Mouse (Mus musculus) ES-Bruce4 (cell line): ENCODE measurements around the gene Epb41l5. TPM values are rescaled to one million over a fixed set of nuclear protein-coding genes. Genes with fewer than 3 reads are reported as not detected.

ENCODE experiments used
- H3K27ac ChIP-seq: 2 replicates; pipeline ENCODE4 v1.5.1; 2012; ENCODE audit warnings: low read length, inconsistent platforms; ENCODE audit not compliant: insufficient read depth
- H3K27me3 ChIP-seq: 2 replicates; pipeline ENCODE4 v1.6.1; 2012; ENCODE audit warnings: mild to moderate bottlenecking, low read length, inconsistent platforms; ENCODE audit not compliant: control insufficient read depth, poor library complexity, insufficient read depth, severe bottlenecking
- H3K36me3 ChIP-seq: 2 replicates; pipeline ENCODE4 v1.6.1; 2012; ENCODE audit warnings: inconsistent platforms, mild to moderate bottlenecking, low read length, moderate library complexity; ENCODE audit not compliant: control insufficient read depth, poor library complexity, insufficient read depth, severe bottlenecking
- H3K4me1 ChIP-seq: one replicate; pipeline ENCODE4 v1.8.1; 2011; ENCODE audit warnings: low read length; ENCODE audit not compliant: control insufficient read depth, insufficient read depth
- H3K4me3 ChIP-seq: 2 replicates; pipeline ENCODE4 v1.5.1; 2011; ENCODE audit warnings: low read depth, mild to moderate bottlenecking, low read length
- H3K9ac ChIP-seq: 2 replicates; pipeline ENCODE4 v1.6.1; 2012; ENCODE audit warnings: low read depth, mild to moderate bottlenecking, inconsistent platforms; ENCODE audit not compliant: poor library complexity, severe bottlenecking
- H3K9me3 ChIP-seq: replicated peaks from 2 replicates; pipeline ENCODE4 v1.6.1; 2012; ENCODE audit warnings: mild to moderate bottlenecking, low read length, inconsistent platforms; ENCODE audit not compliant: control insufficient read depth, poor library complexity, insufficient read depth, severe bottlenecking
- CTCF ChIP-seq: IDR thresholded peaks from one replicate; pipeline ENCODE4 v1.8.1; 2011; ENCODE audit warnings: low read depth, low read length
- EP300 ChIP-seq: IDR thresholded peaks from 2 replicates; pipeline ENCODE4 v1.6.1; 2011; ENCODE audit warnings: low read depth, low read length; ENCODE audit not compliant: insufficient read depth
- POLR2A ChIP-seq: IDR thresholded peaks from one replicate; pipeline ENCODE4 v1.8.1; 2011; ENCODE audit warnings: low read length; ENCODE audit not compliant: insufficient read depth
- polyA plus RNA-seq: library from polyadenylated mRNA; stranded (reverse); fragments of >200 nt; gene quantifications from 2 replicates; pipeline ENCODE4 v1.2.4, GENCODE M21; 2011; ENCODE audit warnings: low read depth; ENCODE audit not compliant: missing spikeins, insufficient read depth, insufficient read length

The Epb41l5 gene
- polyA plus RNA-seq, 1 experiment = 48.2 TPM

GRCm38 (mm10) chr1:119508548-119508947, 140.3 kb downstream of the Epb41l5 start:
- Histone ChIP-seq H3K27ac (no peak overlapping the region), H3K36me3 (no peaks in the 10 kb centered on the region), H3K4me3 (no peak overlapping the region), H3K9me3 (no peaks in the 10 kb centered on the region), H3K27me3 (no peaks in the 10 kb centered on the region), H3K4me1 (no peaks in the 10 kb centered on the region), H3K9ac (no peak overlapping the region)
- TF ChIP-seq EP300 (no peak), CTCF (no peak), POLR2A (no peak)

- Histone ChIP-seq H3K36me3 (no peaks in the 10 kb centered on the region), H3K9me3 (no peaks in the 10 kb centered on the region), H3K27me3 (no peaks in the 10 kb centered on the region), H3K4me3 (no peak overlapping the region), H3K4me1 (peaks cover 3% of the 10 kb centered on the region), H3K9ac (no peak overlapping the region), H3K27ac (no peak overlapping the region)
- no peak for TF ChIP-seq POLR2A
- no peak for TF ChIP-seq EP300
- TF ChIP-seq CTCF = no peak
Measured at GRCm38 (mm10) chr1:119505951-119506350, 142.8 kb downstream of the Epb41l5 start.

- H3K4me1 ChIP-seq = peaks cover 4% of the 10 kb centered on the region
- no peaks in the 10 kb centered on the region for H3K36me3 ChIP-seq
- H3K27me3 ChIP-seq = no peaks in the 10 kb centered on the region
- no peaks in the 10 kb centered on the region for H3K9me3 ChIP-seq
- H3K9ac ChIP-seq = peak within 1 kb of the TSS; percentile 41
- H3K27ac ChIP-seq = no peak within 1 kb of the TSS
- H3K4me3 ChIP-seq = peak within 1 kb of the TSS; percentile 79
- TF ChIP-seq POLR2A = peak; percentile 16
- TF ChIP-seq CTCF = no peak
- TF ChIP-seq EP300 = peak; percentile 8; the same call in 1 of the 2 replicates
Measured at GRCm38 (mm10) chr1:119504260-119505062, 144.3 kb downstream of the Epb41l5 start, which contains the start of gene Ralb. TSS of gene Ralb (minus strand) at chr1:119504794.

GRCm38 (mm10) chr1:119503808-119504207, 145.0 kb downstream of the Epb41l5 start:
- H3K9me3 ChIP-seq = no peaks in the 10 kb centered on the region
- peak overlapping the region; percentile 41 for H3K9ac ChIP-seq
- H3K4me3 ChIP-seq = peak overlapping the region; percentile 79
- H3K27me3 ChIP-seq = no peaks in the 10 kb centered on the region
- no peaks in the 10 kb centered on the region for H3K36me3 ChIP-seq
- no peak overlapping the region for H3K27ac ChIP-seq
- no peak for TF ChIP-seq CTCF
- no peak for TF ChIP-seq EP300
- TF ChIP-seq POLR2A = no peak
- peaks cover 6% of the 10 kb centered on the region for H3K4me1 ChIP-seq

GRCm38 (mm10) chr1:119503181-119503580, 145.6 kb downstream of the Epb41l5 start:
- H3K4me3 ChIP-seq = no peak overlapping the region
- no peaks in the 10 kb centered on the region for H3K9me3 ChIP-seq
- H3K4me1 ChIP-seq = peaks cover 11% of the 10 kb centered on the region
- H3K36me3 ChIP-seq = no peaks in the 10 kb centered on the region
- 0 out of 2 replicates have a peak overlapping the region, but pooled peaks have one; percentile 41 for H3K9ac ChIP-seq
- no peak for TF ChIP-seq EP300
- TF ChIP-seq CTCF = no peak
- TF ChIP-seq POLR2A = no peak
- no peak overlapping the region for H3K27ac ChIP-seq
- no peaks in the 10 kb centered on the region for H3K27me3 ChIP-seq

- H3K27me3 ChIP-seq = no peaks in the 10 kb centered on the region
- H3K9ac ChIP-seq = no peak overlapping the region
- no peak overlapping the region for H3K4me3 ChIP-seq
- no peaks in the 10 kb centered on the region for H3K9me3 ChIP-seq
- no peak overlapping the region for H3K27ac ChIP-seq
- TF ChIP-seq CTCF (no peak), POLR2A (no peak), EP300 (no peak)
- H3K36me3 ChIP-seq = no peaks in the 10 kb centered on the region
- peaks cover 13% of the 10 kb centered on the region for H3K4me1 ChIP-seq
Measured at GRCm38 (mm10) chr1:119502729-119503128, 146.1 kb downstream of the Epb41l5 start.
